Mouse (Mus musculus) monocyte, adult 5-6 weeks (primary cell): ENCODE data around the gene 6430550D23Rik. TPM values are rescaled to one million over a fixed set of nuclear protein-coding genes. Genes with fewer than 3 reads are reported as not detected.
A peak's percentile ranks its signal among the peaks of the same experiment; 100 is the strongest.

Experiments
- ATAC-seq: fragments of 153-309, 156-312 bp; replicated peaks from 2 replicates; pipeline ENCODE4 v1.8.0; 2017; ENCODE audit warnings: mild to moderate bottlenecking; ENCODE audit not compliant: low TSS enrichment, insufficient number of reproducible peaks, severe bottlenecking, poor library complexity, low FRiP score
- total RNA-seq: library from RNA; stranded (forward); fragments of 200-1000, 200-491, 200-594 nt; gene quantifications from 3 replicates; pipeline ENCODE4 v1.2.3, GENCODE M21; 2017

The 6430550D23Rik gene
- 0.87 to 1.8 TPM in 2 of 3 replicates, not detected in the other for total RNA-seq

DNA sequence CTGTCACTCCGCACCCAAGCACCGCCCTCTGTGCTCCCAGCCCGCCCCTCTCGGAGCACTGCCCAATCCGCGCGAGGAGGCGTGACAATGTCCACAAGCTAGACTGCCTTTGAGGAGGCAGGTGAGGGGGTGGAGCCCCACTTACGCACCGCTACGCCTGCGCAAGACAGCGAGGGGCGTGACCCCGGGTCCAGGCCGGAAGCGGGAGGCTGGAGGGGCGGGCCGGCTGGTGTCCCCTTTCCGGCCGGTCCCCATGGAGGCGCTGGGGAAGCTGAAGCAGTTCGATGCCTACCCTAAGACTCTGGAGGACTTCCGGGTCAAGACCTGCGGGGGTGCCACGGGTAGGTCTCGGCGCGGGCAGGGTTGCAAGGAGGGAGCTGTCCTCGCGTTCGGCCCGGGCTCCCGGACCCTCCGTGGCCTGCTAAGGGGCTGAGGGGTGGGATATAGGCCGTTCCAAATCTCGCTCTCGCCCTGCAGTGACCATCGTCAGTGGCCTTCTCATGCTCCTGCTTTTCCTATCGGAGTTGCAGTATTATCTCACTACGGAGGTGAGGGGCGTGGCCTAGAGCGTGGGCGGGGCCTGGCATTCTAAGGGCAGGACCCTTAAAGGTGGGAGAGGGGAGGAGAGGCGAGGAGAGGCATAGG, at the start of gene 6430550D23Rik, which contains the start of gene Ergic3:
Gene 6430550D23Rik (minus strand): TSS at position 90 of the 645 bp plus-strand sequence.
Gene Ergic3 (plus strand): TSS at position 158 of the 645 bp plus-strand sequence.
- ATAC-seq = peak; percentile 99

DNA sequence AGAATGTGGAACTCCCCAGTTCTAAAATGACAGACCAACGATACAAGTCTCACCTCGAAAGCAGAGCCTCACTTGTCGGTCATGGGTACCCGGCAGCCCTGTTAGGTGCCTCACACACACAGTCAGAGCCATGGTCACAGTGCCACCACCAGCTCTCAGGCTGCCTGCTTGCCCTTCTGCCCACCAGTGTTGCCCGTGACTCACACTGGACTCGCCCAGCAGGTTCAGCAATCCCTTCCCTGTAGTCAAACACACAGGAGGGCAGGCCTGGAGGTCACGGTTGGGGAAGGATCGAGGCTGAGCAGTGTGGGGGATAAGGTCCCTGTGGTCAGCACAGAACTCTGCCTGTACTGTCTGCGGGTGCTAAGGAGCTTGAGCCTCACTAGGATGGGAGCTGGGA, 45.0 kb upstream of the 6430550D23Rik start, which contains the start of gene Fer1l4:
Gene Fer1l4 (minus strand): TSS at position 132 of the 400 bp plus-strand sequence.
- ATAC-seq = 0 out of 2 replicates have a peak, but pooled peaks have one; percentile 13

DNA sequence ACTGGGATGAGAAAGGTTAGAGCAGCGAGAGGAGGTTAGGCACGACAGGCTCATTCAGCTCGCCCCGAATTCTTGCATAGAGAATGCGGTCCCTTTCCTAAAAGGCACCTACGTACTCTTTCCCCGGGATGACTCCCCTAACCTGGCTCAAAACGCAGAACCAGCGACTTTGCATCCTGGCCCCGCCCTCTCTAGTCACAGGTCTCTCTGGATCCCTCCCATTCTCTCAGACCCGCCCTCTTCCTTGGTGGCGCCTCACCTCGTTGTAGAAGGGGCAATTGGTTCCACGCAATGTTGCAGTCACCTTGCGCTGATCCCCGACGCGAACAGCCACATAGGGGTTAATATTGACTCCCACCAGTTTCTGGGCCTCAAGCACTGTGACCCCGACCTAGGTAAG, 40.2 kb upstream of the 6430550D23Rik start:
- ATAC-seq = no peak

DNA sequence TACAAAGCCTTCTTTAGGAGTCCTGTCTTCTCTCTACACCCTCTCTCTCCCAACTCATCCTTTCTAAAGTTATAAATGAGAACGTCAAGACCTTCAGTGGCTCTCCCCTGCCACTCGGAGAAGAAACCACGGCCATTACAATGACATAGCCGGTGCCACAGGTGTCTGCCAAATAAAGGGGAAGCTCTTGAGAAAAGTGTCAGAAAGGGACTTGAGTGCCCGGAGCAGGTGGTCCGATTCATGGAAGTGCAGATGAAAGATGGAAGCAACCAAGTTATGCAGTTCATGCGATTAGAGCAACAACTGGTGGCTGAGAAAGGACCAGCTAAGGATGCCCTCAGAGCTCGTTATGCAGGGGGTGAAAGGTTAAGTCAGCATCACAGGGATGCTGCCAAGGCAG, 35.1 kb upstream of the 6430550D23Rik start:
- ATAC-seq = no peak

DNA sequence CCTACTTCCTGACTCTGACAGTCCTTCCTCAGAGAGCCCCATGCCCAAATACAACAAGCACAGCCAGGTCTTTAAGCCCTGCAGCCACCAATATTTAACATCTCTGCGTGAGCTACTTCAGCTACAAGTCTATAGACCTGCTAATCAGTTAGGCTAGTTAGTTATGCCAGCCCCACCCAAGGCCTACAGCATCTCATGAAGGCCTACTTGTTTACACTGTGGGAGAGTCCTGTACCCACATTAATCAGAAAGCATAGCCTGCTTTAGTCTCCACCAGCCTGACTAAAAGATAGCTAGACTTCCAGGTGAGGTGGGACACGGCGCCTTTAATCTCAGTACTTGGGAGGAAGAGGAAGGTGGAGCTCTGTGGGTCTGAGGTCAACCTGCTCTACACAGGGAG, 31.6 kb upstream of the 6430550D23Rik start:
- no peak for ATAC-seq

DNA sequence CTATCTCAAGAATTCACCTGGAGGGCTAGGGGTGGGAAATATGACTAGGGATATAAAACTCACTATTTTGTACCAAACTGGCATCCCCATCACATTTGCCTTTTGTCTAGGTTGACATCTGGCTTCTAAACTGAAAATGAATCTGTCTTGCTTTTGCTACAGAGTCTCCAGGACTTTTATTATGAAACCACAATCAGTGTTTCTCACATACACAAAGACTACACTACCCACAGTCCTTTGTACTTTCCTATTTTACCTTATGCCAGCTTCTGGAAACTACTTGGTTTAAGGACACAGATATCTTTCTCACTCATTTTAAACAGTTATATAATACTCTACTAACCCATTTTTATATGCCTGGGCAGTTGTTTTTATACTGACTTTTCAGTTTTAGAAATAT, 17.7 kb upstream of the 6430550D23Rik start:
- ATAC-seq = no peak

DNA sequence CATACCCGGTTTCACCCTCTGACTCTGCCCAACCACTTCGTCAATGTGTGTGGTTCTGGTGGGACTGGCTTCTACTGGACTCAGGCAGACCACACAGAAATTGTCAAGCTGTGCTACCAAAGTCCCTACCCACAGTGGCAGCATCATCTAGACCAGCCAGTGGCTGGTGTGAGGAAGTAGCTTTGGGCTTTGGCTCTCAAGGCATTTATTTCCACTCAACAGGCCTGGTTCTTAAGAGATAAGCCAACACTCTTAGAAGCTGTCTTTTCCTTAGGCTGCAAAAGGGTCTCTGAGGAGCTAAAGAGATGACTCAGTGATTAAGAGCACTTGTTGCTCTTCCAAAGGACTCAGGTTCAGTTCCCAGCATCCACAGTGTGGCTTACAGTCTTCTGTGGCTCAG, 14.0 kb upstream of the 6430550D23Rik start:
- no peak for ATAC-seq

DNA sequence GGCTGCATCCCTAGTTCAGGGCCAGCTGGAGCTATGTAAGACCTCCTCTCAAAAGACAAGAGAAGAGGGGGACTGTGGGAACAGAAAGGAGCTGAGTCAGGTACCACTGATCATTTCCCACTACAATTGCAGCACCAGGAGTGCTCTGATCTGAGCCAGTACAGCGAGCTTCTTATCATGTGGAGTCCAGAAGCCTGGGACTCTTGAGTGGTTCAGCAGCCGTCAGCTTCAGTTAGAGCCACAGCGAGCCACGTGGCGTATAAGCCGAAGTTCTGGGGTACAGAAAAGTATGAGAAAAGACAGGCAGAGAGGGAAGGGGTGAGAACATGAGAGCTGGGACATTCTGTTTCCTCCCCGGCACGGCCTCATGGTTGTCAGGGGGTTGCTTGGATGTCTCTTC, 13.4 kb upstream of the 6430550D23Rik start:
- no peak for ATAC-seq

DNA sequence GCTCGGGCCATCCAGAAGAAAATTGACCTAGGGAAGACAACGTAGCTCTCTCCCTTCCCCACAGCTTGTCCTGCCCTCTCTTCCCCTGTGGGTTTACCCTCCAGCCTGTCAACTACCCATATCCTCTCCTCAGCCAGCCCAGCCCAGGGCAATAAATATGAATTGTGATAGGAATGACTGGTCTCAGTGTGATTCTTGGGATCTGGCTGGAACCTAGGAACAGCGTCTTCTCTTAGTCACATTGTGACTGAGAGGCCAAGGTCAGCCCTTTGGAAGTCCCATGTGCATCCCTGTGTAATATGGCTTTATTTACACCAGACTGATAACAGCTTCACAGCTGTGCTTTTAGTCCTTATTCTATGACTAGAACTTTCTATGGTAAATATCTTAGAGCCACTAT, 10.3 kb upstream of the 6430550D23Rik start:
- no peak for ATAC-seq

DNA sequence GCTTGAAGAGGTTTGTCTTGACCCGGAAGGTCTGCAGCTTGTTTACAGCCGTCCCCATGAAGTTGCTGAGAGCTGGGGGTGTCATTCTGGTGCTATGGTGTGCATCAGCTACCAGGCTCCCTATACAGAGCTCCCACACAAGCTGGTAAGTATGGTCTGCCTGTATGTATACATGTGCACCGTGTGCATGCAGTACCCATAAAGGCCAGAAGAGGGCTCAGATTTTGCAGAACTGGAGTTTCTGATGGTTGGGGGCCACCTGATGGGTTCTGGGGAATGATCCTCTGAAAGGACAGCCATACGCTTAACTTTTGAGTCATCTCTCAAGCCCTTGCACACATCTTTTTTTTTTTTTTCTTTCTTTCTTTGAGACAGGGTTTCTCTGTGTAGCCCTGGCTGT, 2.4 kb downstream of the 6430550D23Rik start:
- ATAC-seq = no peak

DNA sequence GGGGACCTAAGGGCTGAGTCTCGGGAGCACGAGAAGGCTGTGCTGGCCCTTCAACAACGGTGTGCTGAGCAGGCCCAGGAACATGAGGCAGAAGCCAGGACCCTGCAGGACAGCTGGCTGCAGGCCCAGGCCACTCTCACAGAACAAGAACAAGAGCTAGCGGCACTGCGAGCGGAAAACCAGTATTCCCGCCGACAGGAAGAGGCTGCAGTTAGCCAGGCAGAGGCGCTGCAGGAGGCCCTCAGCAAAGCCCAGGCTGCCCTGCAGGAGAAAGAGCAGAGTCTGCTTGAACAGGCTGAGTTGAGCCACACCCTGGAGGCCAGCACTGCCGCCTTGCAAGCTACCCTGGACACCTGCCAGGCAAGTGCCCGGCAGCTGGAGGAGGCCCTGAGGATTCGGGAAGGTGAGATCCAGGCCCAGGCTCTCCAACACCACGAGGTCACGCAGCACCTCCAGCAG, 15.9 kb downstream of the 6430550D23Rik start:
- no peak for ATAC-seq

DNA sequence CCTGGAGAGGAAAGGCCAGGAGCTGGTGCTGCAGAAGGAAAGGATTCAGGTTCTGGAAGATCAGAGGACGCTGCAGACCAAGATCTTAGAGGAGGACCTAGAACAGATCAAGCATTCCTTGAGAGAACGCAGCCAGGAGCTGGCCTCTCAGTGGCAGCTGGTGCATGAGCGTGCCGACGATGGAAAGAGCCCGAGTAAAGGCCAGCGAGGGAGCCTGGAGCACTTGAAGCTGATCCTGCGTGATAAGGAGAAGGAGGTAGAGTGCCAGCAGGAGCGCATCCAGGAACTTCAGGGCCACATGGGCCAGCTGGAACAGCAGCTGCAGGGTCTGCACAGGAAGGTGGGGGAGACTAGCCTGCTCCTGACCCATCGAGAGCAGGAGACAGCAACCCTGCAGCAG, 16.6 kb downstream of the 6430550D23Rik start:
- ATAC-seq = no peak

DNA sequence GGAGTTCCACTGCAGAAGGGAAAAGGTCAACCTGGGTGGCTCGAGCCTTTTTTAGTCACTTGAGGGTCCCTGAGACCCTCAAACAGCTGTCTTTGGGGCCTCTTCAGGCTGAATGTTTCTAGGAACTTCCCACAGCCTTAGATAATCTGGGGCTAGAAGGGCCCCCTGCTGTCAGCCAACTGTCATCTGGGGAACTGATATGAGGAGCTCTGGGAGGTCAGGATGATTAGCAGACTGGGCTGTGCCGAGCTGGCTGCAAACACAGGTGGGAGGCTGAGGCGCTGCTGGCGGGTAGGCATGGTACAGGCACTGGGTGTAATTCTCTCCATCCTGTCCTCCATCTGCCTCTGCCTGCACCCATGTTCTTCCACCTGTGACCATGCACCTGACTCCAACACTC, 18.7 kb downstream of the 6430550D23Rik start:
- ATAC-seq = no peak

DNA sequence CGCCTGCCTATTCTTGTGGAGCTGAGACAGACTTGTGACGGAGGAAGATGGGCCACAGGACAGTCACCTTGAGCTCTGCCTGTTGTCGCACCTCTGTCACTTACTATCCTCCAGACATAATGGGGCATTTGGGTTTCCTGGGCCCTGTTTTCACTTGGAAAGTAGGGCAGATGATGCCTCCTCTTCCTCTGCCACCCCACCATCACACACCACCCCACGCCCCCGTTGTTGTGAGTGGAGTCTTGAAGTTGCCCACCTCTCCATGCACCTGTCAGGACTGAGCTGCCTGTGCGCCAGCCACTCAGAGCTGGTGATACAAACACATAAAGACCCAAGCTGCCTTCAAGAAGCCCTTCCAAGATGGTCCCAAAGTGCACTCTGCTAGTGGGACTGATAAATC, 20.6 kb downstream of the 6430550D23Rik start:
- ATAC-seq = no peak

DNA sequence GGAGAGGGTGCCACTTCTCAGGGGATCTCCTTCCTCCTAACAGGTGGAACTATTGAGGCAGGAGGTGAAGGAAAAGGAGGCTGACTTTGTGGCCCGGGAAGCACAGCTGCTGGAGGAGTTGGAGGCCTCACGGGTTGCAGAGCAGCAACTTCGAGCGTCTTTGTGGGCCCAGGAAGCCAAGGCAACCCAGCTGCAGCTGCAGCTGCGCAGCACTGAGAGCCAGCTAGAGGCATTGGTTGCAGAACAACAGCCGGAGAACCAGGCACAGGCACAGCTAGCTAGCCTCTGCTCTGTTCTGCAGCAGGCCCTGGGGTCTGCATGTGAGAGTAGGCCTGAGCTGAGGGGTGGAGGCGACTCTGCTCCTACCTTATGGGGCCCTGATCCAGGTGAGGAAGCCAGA, 22.0 kb downstream of the 6430550D23Rik start:
- no peak for ATAC-seq

DNA sequence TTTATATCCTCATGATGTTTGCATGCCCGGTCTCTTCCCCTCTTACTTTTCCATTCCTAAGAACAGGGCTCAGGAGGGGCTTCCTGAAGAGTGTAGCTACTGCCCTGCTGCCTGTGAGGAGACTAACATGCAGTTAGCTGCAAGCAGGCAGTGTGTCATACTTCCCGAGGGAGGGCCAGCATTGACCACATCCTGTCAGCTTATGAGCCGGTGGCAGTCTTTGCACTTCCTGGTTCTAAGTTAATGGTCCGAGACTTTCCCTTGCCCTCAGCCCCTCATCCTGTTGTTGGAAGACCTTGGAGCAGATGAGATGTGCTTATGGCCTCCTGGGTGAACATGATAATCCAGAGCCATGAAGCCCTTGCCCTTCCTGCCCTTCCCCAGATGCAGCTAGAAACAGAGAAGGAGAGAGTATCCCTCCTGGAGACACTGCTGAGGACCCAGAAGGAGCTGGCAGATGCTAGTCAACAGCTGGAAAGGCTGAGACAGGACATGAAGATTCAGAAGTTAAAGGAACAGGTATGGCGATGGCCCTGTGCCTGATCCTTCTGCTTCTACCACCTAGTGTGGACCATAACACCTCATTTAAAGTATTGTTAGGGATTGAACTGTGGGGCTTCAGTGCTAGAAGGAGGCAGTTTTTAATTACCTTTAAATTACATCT, 28.3 kb downstream of the 6430550D23Rik start:
- peak; percentile 92 for ATAC-seq

DNA sequence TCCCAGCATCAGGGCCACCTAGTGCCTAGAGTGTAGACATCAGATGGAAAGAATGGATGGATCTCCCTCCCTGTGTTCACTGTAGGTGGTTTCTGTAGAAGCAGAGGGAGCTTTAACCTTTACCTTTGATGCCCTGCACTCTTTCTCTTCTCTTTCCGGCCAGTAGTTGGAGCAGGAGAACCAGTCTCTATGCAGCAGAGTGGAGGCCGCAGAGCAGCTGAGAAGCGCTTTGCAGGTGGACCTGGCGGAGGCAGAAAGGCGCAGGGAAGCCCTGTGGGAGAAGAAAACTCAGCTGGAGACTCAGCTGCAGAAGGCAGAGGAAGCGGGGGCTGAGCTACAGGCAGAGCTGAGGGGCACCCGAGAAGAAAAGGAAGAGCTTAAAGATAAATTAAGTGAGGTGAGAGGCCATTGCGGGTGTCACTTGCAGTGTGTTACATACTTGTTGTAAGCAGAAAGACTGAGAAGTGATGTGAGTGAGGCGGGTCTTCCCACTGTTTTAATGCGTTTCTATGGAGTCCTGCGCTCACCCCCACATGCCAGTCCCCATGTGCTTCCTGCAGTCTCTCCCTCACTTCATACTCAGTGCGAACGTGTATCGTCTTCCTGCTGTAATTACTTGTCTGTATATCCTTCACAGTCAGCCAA, 33.6 kb downstream of the 6430550D23Rik start:
- no peak for ATAC-seq

DNA sequence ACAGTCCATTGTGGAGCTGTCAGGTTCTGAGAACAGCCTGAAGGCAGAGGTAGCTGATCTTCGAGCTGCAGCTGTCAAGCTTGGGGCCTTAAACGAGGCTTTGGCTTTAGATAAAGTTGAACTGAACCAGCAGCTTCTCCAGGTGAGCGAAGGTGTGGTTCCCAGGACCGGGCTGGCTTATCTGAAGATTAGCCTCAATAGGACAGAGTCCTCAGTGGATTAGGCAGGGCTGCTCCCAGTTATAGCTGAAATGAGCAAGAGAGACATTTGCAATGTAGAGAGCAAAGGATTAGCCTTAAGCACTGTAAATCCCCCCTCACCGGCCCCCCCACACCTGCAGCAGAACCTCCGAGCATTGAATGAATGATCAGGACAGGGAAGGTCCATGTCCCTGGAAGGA, 34.4 kb downstream of the 6430550D23Rik start:
- no peak for ATAC-seq

DNA sequence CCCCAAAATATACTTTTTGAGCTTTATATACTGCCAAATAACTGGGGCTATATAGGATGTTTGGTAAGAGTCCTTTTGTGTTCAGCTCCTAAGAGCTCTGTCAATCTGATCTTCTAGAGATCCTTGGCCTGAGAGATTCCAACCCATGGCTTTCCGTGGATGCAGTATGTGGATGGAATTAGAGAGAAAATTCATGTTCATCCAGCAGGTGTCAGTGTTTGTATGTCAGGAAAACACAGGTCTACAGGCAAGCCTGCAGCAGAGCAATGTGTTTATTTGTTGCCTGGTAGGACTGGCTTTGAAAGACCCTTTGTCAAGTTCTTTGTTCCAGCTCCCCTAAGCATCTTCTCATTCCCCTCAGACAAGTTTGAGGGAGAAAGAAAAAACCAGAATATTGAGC, 44.8 kb downstream of the 6430550D23Rik start:
- ATAC-seq = no peak

DNA sequence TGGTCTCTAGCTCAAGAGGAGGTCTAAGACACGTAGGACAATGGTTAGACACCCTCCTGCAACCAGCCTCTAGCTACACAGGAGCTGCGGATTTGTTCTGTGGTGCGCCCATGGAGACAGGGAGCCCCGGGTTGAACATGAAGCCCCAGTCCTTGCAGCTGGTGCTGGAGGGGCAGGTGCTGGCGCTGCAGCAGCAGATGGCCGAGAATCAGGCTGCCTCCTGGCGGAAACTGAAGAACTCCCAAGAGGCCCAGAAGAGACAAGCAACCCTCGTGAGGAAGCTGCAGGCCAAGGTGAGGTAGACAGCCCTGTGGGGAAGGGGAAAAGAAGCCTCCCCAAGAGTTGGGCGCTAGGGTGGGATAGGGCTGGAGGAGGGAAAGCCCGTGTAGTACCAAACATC, 45.9 kb downstream of the 6430550D23Rik start:
- ATAC-seq = no peak
